Mouse (Mus musculus) B cell, adult (primary cell): ENCODE results near the gene Rimbp2. TPM values are rescaled to one million over a fixed set of nuclear protein-coding genes. Genes with fewer than 3 reads are reported as not detected.

ENCODE experiments used
- total RNA-seq: library from RNA; stranded (reverse); gene quantifications from 4 replicates; pipeline ENCODE4 v1.2.4, GENCODE M21; 2023; ENCODE audit not compliant: inconsistent age

The Rimbp2 gene
- total RNA-seq = not detected in 4 replicates

GRCm38 (mm10) chr5:128953278-128954070 is at the start of gene Rimbp2:
Gene Rimbp2 (minus strand): TSS chr5:128953486.

Other genes with a start within 250 kb of the Rimbp2 start
- 9.4 to 11.1 TPM (median 9.7 TPM) in 4 replicates for gene Stx2, start 55.1 kb upstream of the Rimbp2 start, total RNA-seq
- gene Ran, start 66.6 kb upstream of the Rimbp2 start, total RNA-seq = 111 to 130 TPM (median 114 TPM) in 4 replicates
- gene Adgrd1, start 143.3 kb upstream of the Rimbp2 start, total RNA-seq = 0.10 to 0.36 TPM (median 0.20 TPM) in 4 replicates